Mouse (Mus musculus) heart, postnatal 0 days (tissue): ENCODE data around the gene 5830411N06Rik. TPM values are rescaled to one million over a fixed set of nuclear protein-coding genes. Genes with fewer than 3 reads are reported as not detected.

Experiments
- ATAC-seq: fragments of 200-750 bp; cut with Nextera tagmentation; 2 replicates; pipeline ENCODE4 v1.8.0; 2017; ENCODE audit warnings: low read depth, moderate number of reproducible peaks, moderate library complexity; ENCODE audit not compliant: insufficient read depth
- DNase-seq: peaks from one replicate; pipeline ENCODE4 v3.0.0-alpha.2; 2016; ENCODE audit warnings: low spot score
- H3K27ac ChIP-seq: fragments of 300-500 bp; sonication (generic); 2 replicates; pipeline ENCODE4 v1.5.1; 2014; ENCODE audit warnings: low read depth, mild to moderate bottlenecking
- H3K27me3 ChIP-seq: fragments of 300-500 bp; sonication (generic); 2 replicates; pipeline ENCODE4 v1.6.1; 2014; ENCODE audit warnings: low read length, mixed read lengths; ENCODE audit not compliant: control insufficient read depth, insufficient read depth
- H3K36me3 ChIP-seq: fragments of 300-500 bp; sonication (generic); replicated peaks from 2 replicates; pipeline ENCODE4 v1.6.1; 2014; ENCODE audit warnings: low read length, mixed read lengths; ENCODE audit not compliant: control insufficient read depth, insufficient read depth
- H3K4me1 ChIP-seq: fragments of 300-500 bp; sonication (generic); 2 replicates; pipeline ENCODE4 v1.6.1; 2014; ENCODE audit warnings: antibody characterized with exemption; ENCODE audit not compliant: control insufficient read depth, insufficient read depth
- H3K4me2 ChIP-seq: fragments of 300-500 bp; sonication (generic); 2 replicates; pipeline ENCODE4 v1.6.1; 2014; ENCODE audit warnings: low read depth, mild to moderate bottlenecking, low read length, moderate library complexity
- H3K4me3 ChIP-seq: fragments of 300-500 bp; sonication (generic); 2 replicates; pipeline ENCODE4 v1.5.1; 2014; ENCODE audit warnings: low read depth, low read length
- H3K9ac ChIP-seq: fragments of 300-500 bp; sonication (generic); replicated peaks from 2 replicates; pipeline ENCODE4 v1.6.1; 2014; ENCODE audit warnings: low read depth, low read length, mixed read lengths
- H3K9me3 ChIP-seq: fragments of 300-500 bp; sonication (generic); replicated peaks from 2 replicates; pipeline ENCODE4 v1.6.1; 2016; ENCODE audit warnings: low read length; ENCODE audit not compliant: control insufficient read depth
- CTCF ChIP-seq: IDR thresholded peaks from 2 replicates; pipeline ENCODE4 v1.5.1; 2016; ENCODE audit warnings: antibody characterized with exemption, control low read depth, low read depth
- EP300 ChIP-seq: IDR thresholded peaks from 2 replicates; pipeline ENCODE4 v1.6.1; 2016; ENCODE audit warnings: antibody characterized with exemption, low read depth
- WGBS: fragments of 180-500 bp; shearing (Covaris S2); extraction: QIAGEN DNeasy Blood & Tissue Kit; methylation state at CpG from one replicate; pipeline ENCODE4 v1.1.7; 2014; 5-methylcytosine and 5-hydroxymethylcytosine counted together
- polyA plus RNA-seq: library from polyadenylated mRNA; unstranded; fragments of >200 nt; fragmentation: Nextera tagmentation; extraction: Ambion mirVana; gene quantifications from 2 replicates; pipeline ENCODE4 v1.2.1, GENCODE M21; 2015
- total RNA-seq: library from RNA; depleted of rRNA; stranded (reverse); fragments of >200 nt; gene quantifications from 2 replicates; pipeline ENCODE4 v1.2.3, GENCODE M21; 2014; ENCODE audit warnings: low replicate concordance

5830411N06Rik gene
- total and polyA plus RNA-seq, 2 experiments from 2014 or later, result not detected

GRCm38 (mm10) chr7:140213841-140214240 is 33.2 kb upstream of the 5830411N06Rik start:
- no peak overlapping the region for H3K9ac ChIP-seq
- WGBS, result 67% methylated on average over 5 of the region's 5 CpGs
- H3K9me3 ChIP-seq, result no peaks in the 10 kb centered on the region
- no peak overlapping the region for H3K27ac ChIP-seq
- ATAC-seq (no peak), DNase-seq (no peak)
- no peaks in the 10 kb centered on the region for H3K4me1 ChIP-seq
- H3K36me3 ChIP-seq, result no peaks in the 10 kb centered on the region
- H3K4me2 ChIP-seq, result no peak overlapping the region
- no peak for TF ChIP-seq CTCF
- TF ChIP-seq EP300, result no peak
- no peaks in the 10 kb centered on the region for H3K27me3 ChIP-seq
- H3K4me3 ChIP-seq, result no peak overlapping the region

GRCm38 (mm10) chr7:140217967-140218366 is 29.1 kb upstream of the 5830411N06Rik start, which contains the start of gene Cd163l1:
TSS of gene Cd163l1 (plus strand) at chr7:140218267.
- no peak within 1 kb of the TSS for H3K27ac ChIP-seq
- no peaks in the 10 kb centered on the region for H3K9me3 ChIP-seq
- no peak for ATAC-seq
- H3K9ac ChIP-seq, result no peak within 1 kb of the TSS
- H3K36me3 ChIP-seq, result no peaks in the 10 kb centered on the region
- H3K4me1 ChIP-seq, result no peaks in the 10 kb centered on the region
- 81% methylated on average over 2 of the region's 2 CpGs for WGBS
- H3K4me3 ChIP-seq, result no peak within 1 kb of the TSS
- TF ChIP-seq EP300, result no peak
- no peak for TF ChIP-seq CTCF
- no peak for DNase-seq
- no peak within 1 kb of the TSS for H3K4me2 ChIP-seq
- H3K27me3 ChIP-seq, result no peaks in the 10 kb centered on the region

GRCm38 (mm10) chr7:140219268-140219667 is 27.8 kb upstream of the 5830411N06Rik start:
- DNase-seq, result no peak
- Histone ChIP-seq H3K9ac (no peak overlapping the region), H3K4me3 (no peak overlapping the region), H3K9me3 (no peaks in the 10 kb centered on the region), H3K4me2 (no peak overlapping the region), H3K27ac (no peak overlapping the region), H3K4me1 (no peaks in the 10 kb centered on the region), H3K27me3 (no peaks in the 10 kb centered on the region), H3K36me3 (no peaks in the 10 kb centered on the region)
- 13% methylated on average over 1 of the region's 1 CpGs for WGBS
- no peak for TF ChIP-seq CTCF
- TF ChIP-seq EP300, result no peak
- ATAC-seq, result no peak

- Histone ChIP-seq H3K9ac (no peak overlapping the region), H3K4me3 (no peak overlapping the region), H3K4me2 (no peak overlapping the region), H3K4me1 (no peaks in the 10 kb centered on the region), H3K27ac (no peak overlapping the region), H3K36me3 (no peaks in the 10 kb centered on the region), H3K27me3 (no peaks in the 10 kb centered on the region), H3K9me3 (no peaks in the 10 kb centered on the region)
- WGBS, result 76% methylated on average over 4 of the region's 4 CpGs
- TF ChIP-seq EP300, result no peak
- TF ChIP-seq CTCF, result no peak
- no peak for ATAC-seq
- DNase-seq, result no peak
Observed at GRCm38 (mm10) chr7:140220375-140220774, 26.7 kb upstream of the 5830411N06Rik start.

- no peaks in the 10 kb centered on the region for H3K36me3 ChIP-seq
- H3K4me2 ChIP-seq, result no peak overlapping the region
- no peak overlapping the region for H3K27ac ChIP-seq
- no peak overlapping the region for H3K4me3 ChIP-seq
- no peaks in the 10 kb centered on the region for H3K4me1 ChIP-seq
- no peak for TF ChIP-seq CTCF
- no peak for TF ChIP-seq EP300
- ATAC-seq (no peak), DNase-seq (no peak)
- H3K9ac ChIP-seq, result no peak overlapping the region
- H3K27me3 ChIP-seq, result no peaks in the 10 kb centered on the region
- no peaks in the 10 kb centered on the region for H3K9me3 ChIP-seq
- 70% methylated on average over 13 of the region's 13 CpGs for WGBS
Observed at GRCm38 (mm10) chr7:140224209-140224608, 22.9 kb upstream of the 5830411N06Rik start.

- H3K9me3 ChIP-seq, result no peaks in the 10 kb centered on the region
- no peak overlapping the region for H3K9ac ChIP-seq
- H3K4me2 ChIP-seq, result no peak overlapping the region
- H3K36me3 ChIP-seq, result no peaks in the 10 kb centered on the region
- ATAC-seq (no peak), DNase-seq (no peak)
- 74% methylated on average over 13 of the region's 13 CpGs for WGBS
- no peak overlapping the region for H3K4me3 ChIP-seq
- H3K27me3 ChIP-seq, result no peaks in the 10 kb centered on the region
- TF ChIP-seq EP300, result no peak
- TF ChIP-seq CTCF, result no peak
- H3K27ac ChIP-seq, result no peak overlapping the region
- no peaks in the 10 kb centered on the region for H3K4me1 ChIP-seq
Observed at GRCm38 (mm10) chr7:140228476-140228875, 18.6 kb upstream of the 5830411N06Rik start.
